Mouse (Mus musculus): ENCODE results near the gene Dync1i1.

The Dync1i1 gene

GRCm38 (mm10) chr6:5770283-5770682, 44.8 kb downstream of the Dync1i1 start:
- DNase-seq (ENCODE audit: low spot score in 2 of 2), result no peak

- no peak for DNase-seq (ENCODE audit: low spot score in 2 of 2)
These were observed 50.0 kb downstream of the Dync1i1 start for GRCm38 (mm10) chr6:5775461-5775860.

- no peak for DNase-seq (ENCODE audit: low spot score in 2 of 2)
These were observed 56.3 kb downstream of the Dync1i1 start for GRCm38 (mm10) chr6:5781752-5782151.

- no peak for DNase-seq (ENCODE audit: low spot score in 2 of 2)
These were observed 58.4 kb downstream of the Dync1i1 start for GRCm38 (mm10) chr6:5783830-5784229.

- no peak for DNase-seq (ENCODE audit: low spot score in 2 of 2)
These were observed 65.2 kb downstream of the Dync1i1 start for GRCm38 (mm10) chr6:5790607-5791006.

- DNase-seq (ENCODE audit: low spot score in 2 of 2), result no peak
These were observed 68.8 kb downstream of the Dync1i1 start for GRCm38 (mm10) chr6:5794106-5794753.

- DNase-seq (ENCODE audit: low spot score in 2 of 2), result no peak
These were observed 69.9 kb downstream of the Dync1i1 start for GRCm38 (mm10) chr6:5795314-5795713.

GRCm38 (mm10) chr6:5802124-5802839, 76.8 kb downstream of the Dync1i1 start:
- DNase-seq (ENCODE audit: low spot score in 2 of 2), result no peak

- no peak for DNase-seq (ENCODE audit: low spot score in 2 of 2)
These were observed 77.5 kb downstream of the Dync1i1 start for GRCm38 (mm10) chr6:5802840-5803491.

GRCm38 (mm10) chr6:5808008-5808421, 82.6 kb downstream of the Dync1i1 start:
- DNase-seq (ENCODE audit: low spot score in 2 of 2), result no peak

- DNase-seq (ENCODE audit: low spot score in 2 of 2), result no peak
These were observed 86.6 kb downstream of the Dync1i1 start for GRCm38 (mm10) chr6:5812076-5812475.

- no peak for DNase-seq (ENCODE audit: low spot score in 2 of 2)
These were observed 94.2 kb downstream of the Dync1i1 start for GRCm38 (mm10) chr6:5819674-5820073.

GRCm38 (mm10) chr6:5825461-5825860, 100.0 kb downstream of the Dync1i1 start:
- no peak for DNase-seq (ENCODE audit: low spot score in 2 of 2)

- DNase-seq (ENCODE audit: low spot score in 2 of 2), result no peak
These were observed 101.6 kb downstream of the Dync1i1 start for GRCm38 (mm10) chr6:5827064-5827463.

- DNase-seq (ENCODE audit: low spot score in 2 of 2), result no peak
These were observed 103.1 kb downstream of the Dync1i1 start for GRCm38 (mm10) chr6:5828409-5828974.

GRCm38 (mm10) chr6:5829148-5829547, 103.7 kb downstream of the Dync1i1 start:
- DNase-seq (ENCODE audit: low spot score in 2 of 2), result no peak

- DNase-seq (ENCODE audit: low spot score in 2 of 2), result no peak
These were observed 105.3 kb downstream of the Dync1i1 start for GRCm38 (mm10) chr6:5830717-5831116.

- DNase-seq (ENCODE audit: low spot score in 2 of 2), result no peak
These were observed 105.8 kb downstream of the Dync1i1 start for GRCm38 (mm10) chr6:5831233-5831632.

GRCm38 (mm10) chr6:5832838-5833237, 107.4 kb downstream of the Dync1i1 start:
- DNase-seq (ENCODE audit: low spot score in 2 of 2), result no peak

- DNase-seq (ENCODE audit: low spot score in 2 of 2), result no peak
These were observed 117.0 kb downstream of the Dync1i1 start for GRCm38 (mm10) chr6:5842466-5842865.

GRCm38 (mm10) chr6:5846154-5846553, 120.7 kb downstream of the Dync1i1 start:
- DNase-seq (ENCODE audit: low spot score in 2 of 2), result no peak

- no peak for DNase-seq (ENCODE audit: low spot score in 2 of 2)
These were observed 128.8 kb downstream of the Dync1i1 start for GRCm38 (mm10) chr6:5854048-5854836.

Measured in frontal cortex, postnatal 25 days (tissue).